Mouse (Mus musculus) hindbrain, embryonic 10.5 days (tissue): ENCODE measurements at regions not wholly inside any gene's neighbourhood (a gene's known extent, or its start where the extent isn't known, plus 50 kb on each side); places are given as distances from the start of the nearest gene placed in this dataset.

Source experiments
- DNase-seq: peaks from one replicate; pipeline ENCODE4 v3.0.0-alpha.2; 2017; ENCODE audit warnings: low spot score
- H3K27ac ChIP-seq: fragments of 300-500 bp; sonication (generic); 2 replicates; pipeline ENCODE4 v1.5.1; 2016; ENCODE audit warnings: mild to moderate bottlenecking, moderate library complexity
- H3K27me3 ChIP-seq: fragments of 300-500 bp; sonication (generic); 2 replicates; pipeline ENCODE4 v1.6.1; 2016; ENCODE audit warnings: mild to moderate bottlenecking; ENCODE audit not compliant: poor library complexity, insufficient read depth, severe bottlenecking
- H3K36me3 ChIP-seq: fragments of 300-500 bp; sonication (generic); 2 replicates; pipeline ENCODE4 v1.6.1; 2016; ENCODE audit warnings: mild to moderate bottlenecking, moderate library complexity
- H3K4me1 ChIP-seq: fragments of 300-500 bp; sonication (generic); replicated peaks from 2 replicates; pipeline ENCODE4 v1.6.1; 2016; ENCODE audit warnings: mild to moderate bottlenecking
- H3K4me3 ChIP-seq: fragments of 300-500 bp; sonication (generic); 2 replicates; pipeline ENCODE4 v1.5.1; 2016; ENCODE audit warnings: mild to moderate bottlenecking, moderate library complexity
- H3K9me3 ChIP-seq: fragments of 300-500 bp; sonication (generic); 2 replicates; pipeline ENCODE4 v1.6.1; 2016; ENCODE audit warnings: mild to moderate bottlenecking, moderate library complexity
- WGBS: fragments of 180-500 bp; shearing (Covaris S2); methylation state at CpG from one replicate; pipeline ENCODE4 v1.1.7; 2016; 5-methylcytosine and 5-hydroxymethylcytosine counted together

- no peak for DNase-seq
- Histone ChIP-seq H3K4me1 (no peaks in the 10 kb centered on the region), H3K27ac (no peak overlapping the region), H3K36me3 (no peaks in the 10 kb centered on the region), H3K27me3 (no peaks in the 10 kb centered on the region), H3K4me3 (no peak overlapping the region), H3K9me3 (no peaks in the 10 kb centered on the region)
- WGBS, result 44% methylated on average over 2 of the region's 2 CpGs
Observed at GRCm38 (mm10) chr13:116795041-116795440, 230.3 kb downstream of the Parp8 start.

- DNase-seq, result no peak
- no peaks in the 10 kb centered on the region for H3K9me3 ChIP-seq
Observed at GRCm38 (mm10) chr13:116781616-116782015, 243.7 kb downstream of the Parp8 start.

DNA sequence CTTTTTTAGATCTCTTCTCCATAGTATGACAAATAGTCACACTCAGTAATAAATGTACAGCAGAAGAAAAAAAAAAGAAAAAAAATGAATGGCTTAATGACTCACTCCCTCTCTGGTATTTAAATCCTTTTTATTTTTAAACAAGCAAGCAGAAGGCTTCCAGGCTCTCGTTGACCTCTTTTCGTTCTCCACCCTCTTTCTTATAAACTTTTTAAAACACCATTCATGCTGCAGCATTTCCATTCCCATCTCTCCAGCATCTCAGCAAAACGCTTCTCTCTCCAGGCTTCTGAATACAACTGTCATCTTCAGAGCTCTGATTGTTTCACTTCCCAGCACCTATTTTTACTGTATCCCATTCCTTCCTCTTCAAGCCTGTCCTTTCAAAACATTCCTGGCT is 259.8 kb downstream of the Parp8 start:
- no peaks in the 10 kb centered on the region for H3K27me3 ChIP-seq
- H3K9me3 ChIP-seq, result no peaks in the 10 kb centered on the region
- DNase-seq, result no peak
- no peaks in the 10 kb centered on the region for H3K4me1 ChIP-seq
- no peak overlapping the region for H3K27ac ChIP-seq
- H3K4me3 ChIP-seq, result no peak overlapping the region
- WGBS, result 92% methylated on average over 3 of the region's 3 CpGs
- no peaks in the 10 kb centered on the region for H3K36me3 ChIP-seq

More at GRCm38 (mm10) chr13:116781616-116782015, 243.7 kb downstream of the Parp8 start:
- no peak overlapping the region for H3K4me3 ChIP-seq
- H3K27me3 ChIP-seq, result no peaks in the 10 kb centered on the region
- H3K36me3 ChIP-seq, result no peaks in the 10 kb centered on the region
- H3K4me1 ChIP-seq, result no peaks in the 10 kb centered on the region
- H3K27ac ChIP-seq, result no peak overlapping the region

GRCm38 (mm10) chr13:116759912-116760311 is 265.4 kb downstream of the Parp8 start:
- Histone ChIP-seq H3K9me3 (no peaks in the 10 kb centered on the region), H3K4me1 (no peaks in the 10 kb centered on the region), H3K27me3 (no peaks in the 10 kb centered on the region), H3K4me3 (no peak overlapping the region), H3K36me3 (no peaks in the 10 kb centered on the region), H3K27ac (no peak overlapping the region)
- 85% methylated on average over 2 of the region's 2 CpGs for WGBS
- no peak for DNase-seq

DNA sequence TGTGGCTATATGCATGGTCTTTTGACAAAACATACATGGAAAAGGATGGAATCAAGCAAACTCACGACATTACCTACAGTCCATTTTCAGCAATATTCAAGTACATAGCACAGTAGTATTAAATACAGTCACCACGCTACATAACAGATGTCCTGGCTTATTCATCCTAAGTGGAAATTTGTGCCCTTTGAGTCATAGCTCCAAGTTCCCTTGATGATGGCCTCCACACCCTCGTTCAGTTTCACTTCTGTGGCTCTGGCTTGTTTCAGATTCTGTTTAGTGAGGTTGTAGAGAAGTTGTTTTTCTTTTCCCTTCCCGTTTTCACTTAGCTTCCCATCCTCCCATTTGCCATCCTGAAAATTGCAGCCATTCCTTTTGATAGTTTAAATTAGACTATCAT is 284.5 kb downstream of the Parp8 start:
- H3K4me1 ChIP-seq, result no peaks in the 10 kb centered on the region
- H3K36me3 ChIP-seq, result no peaks in the 10 kb centered on the region
- H3K9me3 ChIP-seq, result no peaks in the 10 kb centered on the region
- no peaks in the 10 kb centered on the region for H3K27me3 ChIP-seq
- no peak overlapping the region for H3K4me3 ChIP-seq
- no peak overlapping the region for H3K27ac ChIP-seq
- 81% methylated on average over 4 of the region's 4 CpGs for WGBS
- DNase-seq, result no peak

DNA sequence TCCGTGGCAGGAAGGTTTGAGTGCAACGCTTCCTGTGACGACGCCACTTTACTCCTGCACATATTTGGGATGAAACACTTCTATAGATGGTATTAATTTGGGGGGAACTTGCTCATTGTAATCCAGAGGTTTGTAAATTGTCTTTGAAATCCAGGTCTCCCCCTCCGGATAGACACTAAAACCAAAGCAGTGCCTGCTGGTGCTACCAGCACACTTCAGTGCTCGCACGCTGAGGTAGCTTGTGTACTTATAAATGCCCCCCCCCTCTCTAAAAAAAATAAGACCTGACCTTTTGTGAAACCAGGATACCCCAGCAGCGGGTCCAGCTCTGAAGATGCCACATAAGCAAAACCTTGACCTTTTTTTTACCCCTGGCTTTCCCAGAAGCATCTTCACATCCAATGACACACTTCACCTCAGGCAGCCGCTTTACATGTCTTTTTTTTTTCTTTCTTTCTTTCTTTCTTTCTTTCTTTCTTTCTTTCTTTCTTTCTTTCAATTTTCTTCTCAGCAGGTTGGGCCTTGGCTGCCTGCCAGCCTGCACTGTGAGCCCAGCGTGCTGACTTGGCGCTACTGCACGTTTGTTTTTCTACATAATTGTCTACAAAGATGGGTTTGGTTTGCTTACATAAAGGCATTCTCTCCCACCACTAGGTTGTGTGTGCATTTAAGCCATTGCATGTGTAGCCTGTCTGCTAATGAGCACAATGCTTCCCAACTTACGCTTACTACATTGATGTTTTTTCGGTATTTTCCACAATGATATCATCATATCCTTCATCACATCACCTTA is 301.8 kb downstream of the Parp8 start:
- 77% methylated on average over 14 of the region's 14 CpGs for WGBS
- H3K27ac ChIP-seq, result no peak overlapping the region
- no peak for DNase-seq
- H3K36me3 ChIP-seq, result no peaks in the 10 kb centered on the region
- no peaks in the 10 kb centered on the region for H3K9me3 ChIP-seq
- no peak overlapping the region for H3K4me3 ChIP-seq
- no peaks in the 10 kb centered on the region for H3K27me3 ChIP-seq
- H3K4me1 ChIP-seq, result no peaks in the 10 kb centered on the region

DNA sequence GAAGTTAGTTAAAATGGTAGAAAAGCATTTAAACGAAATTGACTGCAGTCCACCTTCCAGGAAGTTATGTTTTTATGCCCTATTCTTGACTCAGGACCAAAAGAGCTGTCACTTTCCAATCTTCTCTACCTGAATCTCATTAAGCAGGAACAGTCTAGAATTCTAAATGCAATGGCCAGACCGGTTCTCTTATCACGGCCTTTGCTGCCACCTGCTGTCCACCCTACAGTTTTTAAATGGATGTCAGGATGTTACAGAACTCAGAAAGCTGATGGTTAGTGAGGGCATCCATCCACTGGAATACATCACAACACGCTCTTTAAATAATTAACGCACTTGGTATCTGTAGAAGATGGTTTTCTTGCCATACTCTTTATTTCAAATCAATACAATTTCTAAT is 310.5 kb downstream of the Parp8 start:
- DNase-seq, result peak; percentile 64
- no peak overlapping the region for H3K4me3 ChIP-seq
- no peaks in the 10 kb centered on the region for H3K36me3 ChIP-seq
- H3K9me3 ChIP-seq, result no peaks in the 10 kb centered on the region
- peaks cover 14% of the 10 kb centered on the region for H3K4me1 ChIP-seq
- H3K27me3 ChIP-seq, result peaks cover 45% of the 10 kb centered on the region
- WGBS, result 20% methylated on average over 5 of the region's 5 CpGs
- H3K27ac ChIP-seq, result no peak overlapping the region

DNA sequence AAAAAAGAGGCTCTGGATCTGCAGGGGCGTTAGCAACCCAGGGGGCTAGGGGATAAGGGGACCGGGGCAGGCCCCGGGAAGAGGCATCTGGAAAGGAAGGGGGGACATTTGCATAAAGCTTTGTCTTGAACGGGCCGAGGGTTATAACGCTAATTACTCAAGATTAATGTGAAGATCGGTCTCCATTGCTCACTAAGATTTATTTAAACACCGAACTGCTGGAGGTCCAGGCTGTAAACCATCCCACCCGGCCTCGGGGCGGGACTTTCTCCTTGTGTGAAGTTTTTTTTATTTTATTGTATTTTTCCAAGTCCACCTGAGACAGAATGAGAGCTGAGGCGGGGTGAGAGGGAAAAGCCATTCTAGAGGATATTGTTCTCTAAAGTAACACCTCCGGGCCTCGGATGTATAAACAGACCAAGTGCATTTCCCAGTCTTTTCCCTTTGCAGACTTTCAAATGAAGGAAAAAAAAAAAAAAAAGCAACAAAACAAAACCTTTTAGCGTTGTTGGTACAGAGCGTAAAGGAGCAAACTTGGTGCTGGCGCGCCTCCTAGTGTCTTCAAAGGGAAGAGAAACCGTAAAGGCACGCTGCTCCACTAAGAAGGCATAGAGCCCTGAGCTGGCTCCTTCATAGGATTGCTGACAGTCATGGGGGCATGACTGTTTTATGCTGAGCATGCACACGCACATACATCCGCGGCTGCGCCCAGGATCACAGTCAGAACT is 313.3 kb downstream of the Parp8 start:
- H3K4me1 ChIP-seq, result peaks cover 39% of the 10 kb centered on the region
- DNase-seq, result peak; percentile 78
- H3K27ac ChIP-seq, result peak overlapping the region; percentile 54
- peaks cover 73% of the 10 kb centered on the region for H3K27me3 ChIP-seq
- H3K4me3 ChIP-seq, result peak overlapping the region; percentile 48
- under 1% methylated on average over 24 of the region's 24 CpGs for WGBS
- H3K36me3 ChIP-seq, result no peaks in the 10 kb centered on the region
- H3K9me3 ChIP-seq, result no peaks in the 10 kb centered on the region

DNA sequence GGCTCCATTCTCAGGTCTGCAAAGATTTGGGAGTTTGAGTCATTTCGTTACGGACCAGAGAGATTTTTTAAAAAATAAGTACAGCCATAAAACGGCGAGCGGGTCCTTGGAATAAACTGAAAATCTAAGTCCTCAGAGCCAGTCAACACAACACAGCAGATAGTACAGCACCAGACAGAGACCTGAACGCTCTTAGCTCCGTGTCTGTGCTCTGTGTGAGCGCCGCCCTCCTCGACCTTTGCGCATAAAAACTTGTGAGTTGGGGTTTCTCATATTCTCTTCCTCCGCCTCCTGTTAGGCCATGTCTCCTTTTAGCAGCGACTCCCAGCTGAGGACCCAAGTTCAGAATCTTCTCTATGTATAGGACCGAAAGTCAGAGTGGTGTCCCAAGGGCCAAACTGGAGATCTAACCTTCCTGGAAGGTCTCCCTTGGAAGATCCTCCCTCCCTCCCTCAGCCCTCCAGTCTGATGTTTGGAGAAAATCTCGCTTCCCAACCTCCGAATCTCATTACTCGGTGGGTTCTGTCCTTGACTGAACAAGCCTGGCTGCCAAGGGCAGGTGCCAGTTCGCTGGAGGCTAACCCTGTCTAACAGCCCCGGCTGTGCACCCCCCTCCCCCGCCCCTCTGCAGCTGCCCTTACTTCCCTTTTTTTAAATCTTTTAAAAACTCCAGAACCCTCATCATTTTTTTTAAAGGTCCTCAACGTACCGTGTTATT is 314.0 kb downstream of the Parp8 start:
- Histone ChIP-seq H3K27me3 (peaks cover 78% of the 10 kb centered on the region), H3K27ac (peak overlapping the region; percentile 54)

GRCm38 (mm10) chr13:116709671-116710070 is 315.7 kb downstream of the Parp8 start:
- WGBS, result 5% methylated on average over 7 of the region's 7 CpGs
- Histone ChIP-seq H3K27me3 (peaks cover 92% of the 10 kb centered on the region), H3K4me3 (no peak overlapping the region), H3K27ac (no peak overlapping the region), H3K9me3 (no peaks in the 10 kb centered on the region), H3K36me3 (no peaks in the 10 kb centered on the region), H3K4me1 (peaks cover 60% of the 10 kb centered on the region)
- peak; percentile 19 for DNase-seq

More for the DNA sequence above, 314.0 kb downstream of the Parp8 start:
- 1% methylated on average over 22 of the region's 22 CpGs for WGBS
- peak; percentile 43 for DNase-seq
- peaks cover 46% of the 10 kb centered on the region for H3K4me1 ChIP-seq
- no peaks in the 10 kb centered on the region for H3K9me3 ChIP-seq
- peak overlapping the region; percentile 48 for H3K4me3 ChIP-seq
- H3K36me3 ChIP-seq, result no peaks in the 10 kb centered on the region

DNA sequence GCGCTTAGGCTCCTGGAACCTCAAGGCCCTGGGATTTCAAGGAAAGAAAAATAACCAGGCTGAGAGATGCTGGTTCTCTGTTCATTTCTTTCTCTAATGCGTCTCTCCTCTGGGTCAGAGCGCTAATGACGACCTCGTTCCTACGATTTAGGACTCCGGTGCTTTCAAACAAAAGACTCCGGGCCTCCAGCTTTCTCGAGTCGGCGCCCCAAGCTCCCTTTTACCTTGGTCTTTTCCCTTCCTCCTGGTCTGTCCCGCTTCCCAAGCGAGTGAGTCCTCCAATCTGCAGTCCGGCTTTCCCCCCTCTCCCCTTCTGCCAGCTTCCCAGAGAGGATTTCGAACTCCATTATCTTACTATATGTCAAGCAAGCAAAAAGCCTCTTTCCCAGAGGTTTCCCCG is 316.5 kb downstream of the Parp8 start:
- no peaks in the 10 kb centered on the region for H3K36me3 ChIP-seq
- DNase-seq, result peak; percentile 52
- no peaks in the 10 kb centered on the region for H3K9me3 ChIP-seq
- peak overlapping the region; percentile 40 for H3K4me3 ChIP-seq
- peaks cover 60% of the 10 kb centered on the region for H3K4me1 ChIP-seq
- H3K27me3 ChIP-seq, result peaks cover 94% of the 10 kb centered on the region
- peak overlapping the region; percentile 60 for H3K27ac ChIP-seq
- WGBS, result under 1% methylated on average over 16 of the region's 16 CpGs

GRCm38 (mm10) chr13:116708456-116708780 is 316.9 kb downstream of the Parp8 start:
- DNase-seq, result no peak
- H3K4me3 ChIP-seq, result peak overlapping the region; percentile 40
- H3K27me3 ChIP-seq, result peaks cover 94% of the 10 kb centered on the region
- peaks cover 60% of the 10 kb centered on the region for H3K4me1 ChIP-seq
- no peaks in the 10 kb centered on the region for H3K36me3 ChIP-seq
- WGBS, result under 1% methylated on average over 7 of the region's 7 CpGs
- no peaks in the 10 kb centered on the region for H3K9me3 ChIP-seq
- H3K27ac ChIP-seq, result peak overlapping the region; percentile 72; the same call in 1 of the 2 replicates
